Mouse (Mus musculus): Measurements from ENCODE around the gene Iqce. TPM values are rescaled to one million over a fixed set of nuclear protein-coding genes. Genes with fewer than 3 reads are reported as not detected.

Iqce gene
- total and polyA plus RNA-seq, 3 experiments, result 6.4 to 21.2 TPM; not detected in 1

GRCm38 (mm10) chr5:140723822-140724221 lies 21.6 kb upstream of the Iqce start, which contains the start of gene Amz1:
Gene Amz1 (plus strand): TSS chr5:140724127.
- Histone ChIP-seq H3K9me3 (replicated peaks; ENCODE audit: insufficient read depth, low read length) (no peaks in the 10 kb centered on the region), H3K27ac (ENCODE audit: control insufficient read depth, low read depth, low read length) (no peak within 1 kb of the TSS), H3K27me3 (ENCODE audit: control insufficient read depth in 1 of 2, insufficient read depth in 2 of 2, low read length in 2 of 2) (no peaks in the 10 kb centered on the region), H3K4me3 (ENCODE audit: control insufficient read depth in 1 of 2, insufficient read depth in 1 of 2, low read depth in 2 of 2, low read length in 2 of 2) (no peak within 1 kb of the TSS), H3K36me3 (ENCODE audit: control insufficient read depth in 1 of 2, insufficient read depth in 2 of 2, low read length in 2 of 2) (peaks cover 0 to 14% of the 10 kb centered on the region in 2 experiments; a peak in 2 of 4 replicates), H3K4me1 (ENCODE audit: control insufficient read depth in 1 of 2, insufficient read depth in 2 of 2, low read length in 2 of 2) (peaks cover 13 to 27% of the 10 kb centered on the region in 2 experiments), H3K9ac (ENCODE audit: control insufficient read depth, low read depth, low read length, poor library complexity, severe bottlenecking) (no peak within 1 kb of the TSS), H3K79me2 (ENCODE audit: control insufficient read depth, insufficient read depth, low read length, poor library complexity) (no peaks in the 10 kb centered on the region)
- no peak for DNase-seq (ENCODE audit: low read depth, low spot score)
- TF ChIP-seq POLR2AphosphoS2 (IDR thresholded peaks at IDR 0.05; ENCODE audit: low read length) (no peak), POLR2AphosphoS5 (IDR thresholded peaks at IDR 0.05; ENCODE audit: borderline replicate concordance, low read depth, low read length) (no peak), RCOR1 (IDR thresholded peaks at IDR 0.05; ENCODE audit: low read depth, low read length) (no peak), KAT2A (conservative IDR thresholded peaks at IDR 0.05; ENCODE audit: low read depth, low read length) (no peak), MAX (IDR thresholded peaks at IDR 0.05; ENCODE audit: low read length) (no peak), JUND (IDR thresholded peaks at IDR 0.05; ENCODE audit: low read depth, low read length) (no peak), CHD2 (IDR thresholded peaks at IDR 0.05; ENCODE audit: low read length) (no peak)

GRCm38 (mm10) chr5:140722121-140722520 lies 19.9 kb upstream of the Iqce start:
- no peak overlapping the region for H3K4me3 ChIP-seq (ENCODE audit: control insufficient read depth in 1 of 2, insufficient read depth in 1 of 2, low read depth in 2 of 2, low read length in 2 of 2)
- no peaks in the 10 kb centered on the region for H3K9me3 ChIP-seq (replicated peaks; ENCODE audit: insufficient read depth, low read length)
- no peak overlapping the region for H3K9ac ChIP-seq (ENCODE audit: control insufficient read depth, low read depth, low read length, poor library complexity, severe bottlenecking)
- peaks cover 13 to 20% of the 10 kb centered on the region in 2 experiments for H3K4me1 ChIP-seq (ENCODE audit: control insufficient read depth in 1 of 2, insufficient read depth in 2 of 2, low read length in 2 of 2)
- no peak for TF ChIP-seq MXI1 (IDR thresholded peaks at IDR 0.05; ENCODE audit: low read depth, low read length)
- no peak for TF ChIP-seq ELF1 (IDR thresholded peaks at IDR 0.05; ENCODE audit: low read depth, low read length)
- TF ChIP-seq EP300 (IDR thresholded peaks at IDR 0.05; ENCODE audit: low read depth in 1 of 2, low read length in 2 of 2), result no peak
- no peak for TF ChIP-seq BHLHE40 (IDR thresholded peaks at IDR 0.05; ENCODE audit: borderline replicate concordance, low read depth, low read length)
- TF ChIP-seq TBP (IDR thresholded peaks at IDR 0.05; ENCODE audit: low read depth, low read length), result no peak
- TF ChIP-seq HCFC1 (IDR thresholded peaks at IDR 0.05; ENCODE audit: low read depth, low read length), result no peak
- no peak for TF ChIP-seq E2F4 (IDR thresholded peaks at IDR 0.05; ENCODE audit: borderline replicate concordance, low read depth, low read length)
- no peak for TF ChIP-seq TCF12 (IDR thresholded peaks at IDR 0.05; ENCODE audit: low read depth, low read length)
- no peak for TF ChIP-seq CHD2 (IDR thresholded peaks at IDR 0.05; ENCODE audit: low read length)
- no peak for TF ChIP-seq SIN3A (IDR thresholded peaks at IDR 0.05; ENCODE audit: low read length)
- TF ChIP-seq ZC3H11A (IDR thresholded peaks at IDR 0.05; ENCODE audit: low read depth, low read length), result no peak
- no peak for TF ChIP-seq RAD21 (IDR thresholded peaks at IDR 0.05; ENCODE audit: low read depth, low read length)
- TF ChIP-seq NRF1 (IDR thresholded peaks at IDR 0.05; ENCODE audit: insufficient read depth, low read depth, low read length, poor library complexity, severe bottlenecking), result no peak
- no peak for TF ChIP-seq JUND (IDR thresholded peaks at IDR 0.05; ENCODE audit: low read depth, low read length)
- H3K27ac ChIP-seq (ENCODE audit: control insufficient read depth, low read depth, low read length), result no peak overlapping the region
- no peak for DNase-seq (ENCODE audit: low read depth, low spot score)
- peaks cover 0 to 14% of the 10 kb centered on the region in 2 experiments; a peak in 2 of 4 replicates for H3K36me3 ChIP-seq (ENCODE audit: control insufficient read depth in 1 of 2, insufficient read depth in 2 of 2, low read length in 2 of 2)
- no peaks in the 10 kb centered on the region for H3K79me2 ChIP-seq (ENCODE audit: control insufficient read depth, insufficient read depth, low read length, poor library complexity)
- no peaks in the 10 kb centered on the region for H3K27me3 ChIP-seq (ENCODE audit: control insufficient read depth in 1 of 2, insufficient read depth in 2 of 2, low read length in 2 of 2)

Measured in MEL (cell line).